Mouse (Mus musculus) myocyte (in vitro differentiated cells): Measurements from ENCODE around the gene Gstp3. TPM values are rescaled to one million over a fixed set of nuclear protein-coding genes. Genes with fewer than 3 reads are reported as not detected.
A peak's percentile ranks its signal among the peaks of the same experiment; 100 is the strongest.

ENCODE experiments used
- H3K27me3 ChIP-seq: one replicate; pipeline ENCODE4 v1.6.1; 2011; ENCODE audit not compliant: control insufficient read depth, insufficient read depth, insufficient read length
- H3K36me3 ChIP-seq: one replicate; pipeline ENCODE4 v1.6.1; 2011; ENCODE audit not compliant: control insufficient read depth, insufficient read depth
- H3K4me2 ChIP-seq: one replicate; pipeline ENCODE4 v1.6.1; 2011; ENCODE audit warnings: low read depth, control low read depth
- H3K4me3 ChIP-seq: one replicate; pipeline ENCODE4 v1.5.1; 2011; ENCODE audit warnings: mild to moderate bottlenecking, control low read depth, moderate library complexity
- H3K79me2 ChIP-seq: one replicate; pipeline ENCODE4 v1.6.1; 2011; ENCODE audit not compliant: control insufficient read depth, insufficient read depth
- H3ac ChIP-seq: one replicate; pipeline ENCODE4 v1.6.1; 2011; ENCODE audit not compliant: control insufficient read depth, insufficient read length
- CEBPB ChIP-seq: IDR thresholded peaks from 2 replicates; pipeline ENCODE4 v1.6.1; 2011; ENCODE audit warnings: mild to moderate bottlenecking, moderate library complexity; ENCODE audit not compliant: poor library complexity, insufficient read depth, severe bottlenecking
- E2F4 ChIP-seq: IDR thresholded peaks from one replicate; pipeline ENCODE4 v1.6.1; 2011; ENCODE audit warnings: mild to moderate bottlenecking, control low read depth, moderate library complexity; ENCODE audit not compliant: insufficient read depth
- MAX ChIP-seq: IDR thresholded peaks from one replicate; pipeline ENCODE4 v1.6.1; 2011; ENCODE audit warnings: low read depth, mild to moderate bottlenecking, control low read depth
- MYOD1 ChIP-seq, 3 experiments: IDR thresholded peaks; one replicate each; pipeline ENCODE4 v1.6.1; 2011; ENCODE audit warnings: control low read depth in 2 of 3, low read depth in 2 of 3, mild to moderate bottlenecking in 2 of 3, moderate library complexity in 1 of 3; ENCODE audit not compliant: insufficient read length in 2 of 3, control insufficient read depth in 1 of 3
- MYOG ChIP-seq, 3 experiments: IDR thresholded peaks; one replicate each; pipeline ENCODE4 v1.6.1; 2011; ENCODE audit warnings: control low read depth in 2 of 3, low read depth in 2 of 3, mild to moderate bottlenecking in 2 of 3; ENCODE audit not compliant: insufficient read length in 2 of 3, control insufficient read depth in 1 of 3, insufficient read depth in 1 of 3
- POLR2A ChIP-seq: IDR thresholded peaks from one replicate; pipeline ENCODE4 v1.6.1; 2011; ENCODE audit warnings: low read depth, mild to moderate bottlenecking, control low read depth, moderate library complexity; ENCODE audit not compliant: insufficient read length
- POLR2AphosphoS2 ChIP-seq: IDR thresholded peaks from one replicate; pipeline ENCODE4 v1.6.1; 2011; ENCODE audit warnings: low read depth, control low read depth; ENCODE audit not compliant: insufficient read length
- REST ChIP-seq: IDR thresholded peaks from one replicate; pipeline ENCODE4 v1.6.1; 2011; ENCODE audit warnings: mild to moderate bottlenecking, control low read depth, moderate library complexity; ENCODE audit not compliant: insufficient read depth, insufficient read length
- SRF ChIP-seq: IDR thresholded peaks from one replicate; pipeline ENCODE4 v1.6.1; 2011; ENCODE audit warnings: low read depth; ENCODE audit not compliant: control insufficient read depth, insufficient read length
- TCF12 ChIP-seq: IDR thresholded peaks from one replicate; pipeline ENCODE4 v1.6.1; 2011; ENCODE audit warnings: mild to moderate bottlenecking, control low read depth; ENCODE audit not compliant: poor library complexity, insufficient read depth, severe bottlenecking
- TCF3 ChIP-seq: IDR thresholded peaks from one replicate; pipeline ENCODE4 v1.6.1; 2011; ENCODE audit warnings: low read depth, control low read depth; ENCODE audit not compliant: insufficient read length
- USF1 ChIP-seq: IDR thresholded peaks from one replicate; pipeline ENCODE4 v1.6.1; 2011; ENCODE audit warnings: low read depth, mild to moderate bottlenecking, control low read depth, moderate library complexity
- polyA plus RNA-seq: library from polyadenylated mRNA; unstranded; fragments of >200 nt; fragmentation: generic; extraction: Trizol; gene quantifications from one replicate; pipeline ENCODE4 v1.2.1, GENCODE M21; 2012; ENCODE audit warnings: missing spikeins

Gstp3 gene
- polyA plus RNA-seq, 1 experiment: 0.25 TPM

- TF ChIP-seq TCF3 (no peak), MAX (no peak), SRF (no peak), MYOD1 (IDR thresholded peaks at IDR 0.05; ENCODE audit: control insufficient read depth in 1 of 3, insufficient read length in 2 of 3, low read depth in 2 of 3) (no peak), E2F4 (no peak), CEBPB (no peak), USF1 (no peak), POLR2AphosphoS2 (no peak)
- no peaks in the 10 kb centered on the region for H3K27me3 ChIP-seq
- no peak overlapping the region for H3K4me2 ChIP-seq
- no peak overlapping the region for H3K4me3 ChIP-seq
- H3K36me3 ChIP-seq: no peaks in the 10 kb centered on the region
- no peak overlapping the region for H3ac ChIP-seq
- H3K79me2 ChIP-seq: peaks cover 7% of the 10 kb centered on the region
Observed at GRCm38 (mm10) chr19:4103294-4103693, 43.9 kb upstream of the Gstp3 start.

- TF ChIP-seq CEBPB (no peak), MAX (no peak), TCF3 (no peak)
Observed at GRCm38 (mm10) chr19:4102626-4103025, 43.3 kb upstream of the Gstp3 start.

GRCm38 (mm10) chr19:4102049-4102448 lies 42.7 kb upstream of the Gstp3 start:
- Histone ChIP-seq H3K79me2 (peaks cover 15% of the 10 kb centered on the region), H3K27me3 (no peaks in the 10 kb centered on the region), H3K36me3 (no peaks in the 10 kb centered on the region), H3K4me2 (no peak overlapping the region), H3K4me3 (no peak overlapping the region), H3ac (no peak overlapping the region)
- TF ChIP-seq CEBPB (no peak), MAX (no peak), SRF (no peak), REST (no peak)

More at GRCm38 (mm10) chr19:4102626-4103025, 43.3 kb upstream of the Gstp3 start:
- Histone ChIP-seq H3K27me3 (no peaks in the 10 kb centered on the region), H3K4me2 (no peak overlapping the region), H3K79me2 (peaks cover 13% of the 10 kb centered on the region), H3ac (no peak overlapping the region), H3K4me3 (no peak overlapping the region), H3K36me3 (no peaks in the 10 kb centered on the region)

GRCm38 (mm10) chr19:4101466-4101865 lies 42.1 kb upstream of the Gstp3 start:
- Histone ChIP-seq H3K4me3 (no peak overlapping the region), H3K4me2 (no peak overlapping the region), H3K27me3 (no peaks in the 10 kb centered on the region), H3ac (no peak overlapping the region), H3K36me3 (no peaks in the 10 kb centered on the region), H3K79me2 (peaks cover 15% of the 10 kb centered on the region)
- TF ChIP-seq E2F4: no peak
- TF ChIP-seq REST: no peak
- TF ChIP-seq POLR2AphosphoS2: no peak
- TF ChIP-seq TCF3: no peak
- no peak for TF ChIP-seq SRF
- TF ChIP-seq CEBPB: no peak
- TF ChIP-seq MYOD1 (IDR thresholded peaks at IDR 0.05; ENCODE audit: control insufficient read depth in 1 of 3, insufficient read length in 2 of 3, low read depth in 2 of 3): no peak
- TF ChIP-seq MAX: no peak
- TF ChIP-seq POLR2A: no peak
- TF ChIP-seq TCF12: no peak
- no peak for TF ChIP-seq USF1
- no peak for TF ChIP-seq MYOG (IDR thresholded peaks at IDR 0.05; ENCODE audit: control insufficient read depth in 1 of 3, insufficient read depth in 1 of 3, insufficient read length in 2 of 3, low read depth in 2 of 3)

GRCm38 (mm10) chr19:4100718-4101261 lies 41.4 kb upstream of the Gstp3 start:
- Histone ChIP-seq H3K4me3 (peak overlapping the region; percentile 57), H3K36me3 (no peaks in the 10 kb centered on the region), H3K4me2 (peak overlapping the region; percentile 98)

More at GRCm38 (mm10) chr19:4100718-4101261, 41.4 kb upstream of the Gstp3 start:
- peak overlapping the region; percentile 59 for H3ac ChIP-seq
- H3K27me3 ChIP-seq: no peaks in the 10 kb centered on the region
- H3K79me2 ChIP-seq: peaks cover 15% of the 10 kb centered on the region
- TF ChIP-seq MYOD1 (IDR thresholded peaks at IDR 0.05; ENCODE audit: control insufficient read depth in 1 of 3, insufficient read length in 2 of 3, low read depth in 2 of 3) (peak in 1 of 3 experiments; percentile 3), POLR2AphosphoS2 (no peak)
